Mouse (Mus musculus) testis, adult 2 months (tissue): ENCODE measurements at regions not wholly inside any gene's neighbourhood (a gene's known extent, or its start where the extent isn't known, plus 50 kb on each side); places are given as distances from the start of the nearest gene placed in this dataset.

Source experiments
- CTCF ChIP-seq: fragments of 200-500 bp; IDR thresholded peaks from 2 replicates; pipeline ENCODE4 v1.5.1; 2012; ENCODE audit warnings: low read depth, mild to moderate bottlenecking, inconsistent platforms, low read length, moderate library complexity; ENCODE audit not compliant: control insufficient read depth, insufficient read depth, insufficient replicate concordance
- POLR2A ChIP-seq: fragments of 200-500 bp; IDR thresholded peaks from 2 replicates; pipeline ENCODE4 v1.6.1; 2012; ENCODE audit warnings: low read depth, mild to moderate bottlenecking, inconsistent platforms, low read length, moderate library complexity; ENCODE audit not compliant: control insufficient read depth

- TF ChIP-seq CTCF = no peak
- TF ChIP-seq POLR2A = no peak
Observed at GRCm38 (mm10) chr6:50032894-50033595, 77.0 kb upstream of the Mpp6 start.
